Mouse (Mus musculus) bone marrow macrophage, adult 2 months (primary cell): ENCODE measurements around the gene Hist1h4d.

Source experiments
- CTCF ChIP-seq: IDR thresholded peaks from 2 replicates; pipeline ENCODE4 v1.5.1; 2012; ENCODE audit warnings: low read depth, mild to moderate bottlenecking, low read length, moderate library complexity
- POLR2A ChIP-seq: IDR thresholded peaks from 2 replicates; pipeline ENCODE4 v1.6.1; 2012; ENCODE audit warnings: mild to moderate bottlenecking, low read depth, low read length, borderline replicate concordance

DNA sequence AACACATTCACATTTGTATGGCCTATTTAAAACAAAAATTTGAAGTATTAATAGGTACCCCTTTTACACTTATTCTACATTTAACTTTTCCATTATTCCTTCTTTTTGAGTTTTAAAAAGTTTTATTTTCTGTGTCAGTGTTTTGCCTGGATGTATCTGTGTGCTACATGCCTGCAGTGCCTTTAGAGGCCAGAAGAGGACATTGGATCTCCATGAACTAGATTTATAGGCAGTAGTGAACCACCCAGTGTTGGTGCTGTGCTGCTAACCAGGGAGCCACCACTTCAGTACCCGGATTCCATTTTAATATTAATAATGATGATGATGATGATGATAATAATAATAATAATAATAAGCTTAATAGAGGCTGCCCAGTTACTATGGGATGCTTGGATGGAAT is 49.3 kb downstream of the Hist1h4d start:
- TF ChIP-seq CTCF (no peak), POLR2A (no peak)
